Mouse (Mus musculus) liver, embryonic 13.5 days (tissue): Measurements from ENCODE around the gene Phlpp1. TPM values are rescaled to one million over a fixed set of nuclear protein-coding genes. Genes with fewer than 3 reads are reported as not detected.

ENCODE experiments used
- ATAC-seq: fragments of 200-750 bp; cut with Nextera tagmentation; 2 replicates; pipeline ENCODE4 v1.8.0; 2017; ENCODE audit warnings: low read depth, mild to moderate bottlenecking, moderate number of reproducible peaks, moderate library complexity
- DNase-seq: peaks from one replicate; pipeline ENCODE4 v3.0.0; 2022
- H3K27ac ChIP-seq: fragments of 300-500 bp; sonication (generic); 2 replicates; pipeline ENCODE4 v1.5.1; 2015; ENCODE audit warnings: moderate library complexity, mild to moderate bottlenecking, inconsistent platforms
- H3K27me3 ChIP-seq: fragments of 300-500 bp; sonication (generic); 2 replicates; pipeline ENCODE4 v1.6.1; 2015; ENCODE audit warnings: mild to moderate bottlenecking, inconsistent platforms
- H3K36me3 ChIP-seq: fragments of 300-500 bp; sonication (generic); 2 replicates; pipeline ENCODE4 v1.6.1; 2015; ENCODE audit warnings: mild to moderate bottlenecking, inconsistent platforms
- H3K4me1 ChIP-seq: fragments of 300-500 bp; sonication (generic); replicated peaks from 2 replicates; pipeline ENCODE4 v1.6.1; 2015; ENCODE audit warnings: inconsistent platforms
- H3K4me2 ChIP-seq: fragments of 300-500 bp; sonication (generic); 2 replicates; pipeline ENCODE4 v1.6.1; 2015; ENCODE audit warnings: inconsistent platforms, mild to moderate bottlenecking, moderate library complexity
- H3K4me3 ChIP-seq: fragments of 300-500 bp; sonication (generic); replicated peaks from 2 replicates; pipeline ENCODE4 v1.5.1; 2015; ENCODE audit warnings: mild to moderate bottlenecking, inconsistent platforms
- H3K9ac ChIP-seq: fragments of 300-500 bp; sonication (generic); 2 replicates; pipeline ENCODE4 v1.6.1; 2015; ENCODE audit warnings: mild to moderate bottlenecking, inconsistent platforms
- H3K9me3 ChIP-seq: fragments of 300-500 bp; sonication (generic); replicated peaks from 2 replicates; pipeline ENCODE4 v1.6.1; 2016; ENCODE audit warnings: inconsistent platforms
- WGBS: fragments of 180-500 bp; shearing (Covaris S2); methylation state at CpG from one replicate; pipeline ENCODE4 v1.1.7; 2015; ENCODE audit not compliant: insufficient replicate concordance; 5-methylcytosine and 5-hydroxymethylcytosine counted together
- polyA plus RNA-seq: library from polyadenylated mRNA; unstranded; fragments of >200 nt; fragmentation: Nextera tagmentation; extraction: Ambion mirVana; gene quantifications from 2 replicates; pipeline ENCODE4 v1.2.1, GENCODE M21; 2015

Gene Phlpp1
- polyA plus RNA-seq, 1 experiment from 2014 or later: 0.61 TPM

DNA sequence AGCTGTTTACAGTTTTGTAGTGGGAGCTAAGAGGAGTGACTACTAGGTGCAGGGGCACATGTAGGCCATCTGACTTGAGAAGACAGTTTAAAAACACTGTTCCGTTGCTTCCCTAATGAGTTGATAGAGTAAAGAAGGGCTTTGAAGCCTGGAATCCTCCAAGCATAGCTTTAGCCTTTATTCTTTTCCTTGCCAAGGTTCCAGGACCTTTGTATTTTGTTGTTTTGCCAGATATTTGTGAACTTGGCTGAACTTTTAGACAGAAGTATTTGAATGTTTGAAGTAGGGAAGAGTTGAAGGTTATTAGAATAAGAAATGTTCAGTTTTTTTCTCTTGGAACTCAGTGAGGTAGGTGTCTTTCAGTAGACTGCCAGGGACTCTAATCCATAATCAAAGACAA, 85.6 kb downstream of the Phlpp1 start:
- no peaks in the 10 kb centered on the region for H3K27me3 ChIP-seq
- no peaks in the 10 kb centered on the region for H3K36me3 ChIP-seq
- H3K4me2 ChIP-seq: no peak overlapping the region
- H3K9ac ChIP-seq: no peak overlapping the region
- WGBS: 71% methylated on average over 1 of the region's 1 CpGs
- ATAC-seq (no peak), DNase-seq (no peak)
- H3K9me3 ChIP-seq: no peaks in the 10 kb centered on the region
- H3K27ac ChIP-seq: no peak overlapping the region
- no peak overlapping the region for H3K4me3 ChIP-seq
- no peaks in the 10 kb centered on the region for H3K4me1 ChIP-seq

DNA sequence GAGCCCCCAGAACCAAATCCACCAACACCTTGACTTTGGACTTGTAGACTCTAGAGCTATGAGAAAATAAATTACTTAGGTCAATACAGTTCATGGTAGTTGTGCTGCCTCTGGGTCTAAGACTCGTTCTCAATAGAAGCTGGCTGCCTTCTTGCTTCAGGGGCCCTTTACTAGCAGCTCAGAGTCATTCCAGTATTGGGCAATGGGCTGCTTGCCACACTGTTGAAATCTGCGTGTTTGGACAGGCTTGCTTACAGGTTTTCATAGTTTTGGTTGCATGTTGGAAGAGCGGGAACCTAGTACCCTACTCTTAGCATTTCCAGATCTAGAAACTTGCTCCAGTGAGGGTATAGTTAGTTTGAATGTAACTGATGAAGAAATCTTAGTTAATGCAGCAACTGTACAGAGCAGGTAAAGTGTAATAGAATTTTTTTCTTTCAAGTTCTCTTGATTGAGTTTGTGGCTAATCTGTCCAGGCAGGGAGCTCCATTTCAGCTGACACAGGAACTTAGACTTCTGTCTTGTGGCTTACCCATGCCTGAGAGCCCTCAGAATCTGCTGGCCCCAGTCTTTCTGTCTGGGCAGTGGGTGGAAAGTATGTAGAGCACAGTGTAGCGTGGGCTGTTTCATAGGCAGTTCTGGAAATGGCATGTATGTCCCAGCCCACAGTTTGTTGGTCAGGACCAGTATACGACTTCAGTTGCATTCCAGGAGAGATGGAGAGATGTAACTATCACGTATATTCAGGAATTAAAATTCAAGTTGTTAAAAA, 96.7 kb downstream of the Phlpp1 start:
- Histone ChIP-seq H3K36me3 (no peaks in the 10 kb centered on the region), H3K4me3 (no peak overlapping the region), H3K4me1 (no peaks in the 10 kb centered on the region), H3K9ac (no peak overlapping the region), H3K27ac (no peak overlapping the region), H3K27me3 (no peaks in the 10 kb centered on the region), H3K9me3 (no peaks in the 10 kb centered on the region), H3K4me2 (no peak overlapping the region)
- DNase-seq: no peak
- 58% methylated on average over 6 of the region's 6 CpGs for WGBS
- no peak for ATAC-seq

GRCm38 (mm10) chr1:106269337-106269736, 97.8 kb downstream of the Phlpp1 start:
- ATAC-seq (no peak), DNase-seq (no peak)
- Histone ChIP-seq H3K9ac (no peak overlapping the region), H3K27ac (no peak overlapping the region), H3K9me3 (no peaks in the 10 kb centered on the region), H3K4me1 (no peaks in the 10 kb centered on the region), H3K4me2 (no peak overlapping the region), H3K27me3 (no peaks in the 10 kb centered on the region), H3K36me3 (no peaks in the 10 kb centered on the region), H3K4me3 (no peak overlapping the region)
- 31% methylated on average over 4 of the region's 4 CpGs for WGBS

DNA sequence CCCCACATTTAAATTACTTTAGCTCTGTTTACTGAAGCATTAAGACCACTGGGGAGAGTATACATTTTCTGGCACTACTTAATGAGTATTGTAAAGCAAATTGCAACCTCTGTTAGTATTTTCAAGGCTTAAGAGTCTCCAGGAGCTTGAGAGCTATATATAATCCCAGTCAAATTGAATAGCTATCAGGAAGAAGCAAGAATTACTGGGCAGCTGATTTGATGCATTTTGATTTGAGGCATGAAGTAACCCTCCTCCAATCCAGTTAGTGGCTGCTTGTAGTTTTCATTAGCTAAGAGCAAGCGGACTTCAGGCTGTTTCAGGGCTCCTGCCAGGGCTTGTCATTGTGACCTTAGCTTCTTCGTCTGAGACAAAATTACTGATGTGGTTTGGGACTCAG, 101.4 kb downstream of the Phlpp1 start:
- no peak overlapping the region for H3K27ac ChIP-seq
- H3K4me3 ChIP-seq: no peak overlapping the region
- H3K4me1 ChIP-seq: no peaks in the 10 kb centered on the region
- WGBS: 61% methylated on average over 2 of the region's 2 CpGs
- ATAC-seq: no peak
- H3K27me3 ChIP-seq: no peaks in the 10 kb centered on the region
- no peaks in the 10 kb centered on the region for H3K36me3 ChIP-seq
- H3K9me3 ChIP-seq: no peaks in the 10 kb centered on the region
- H3K9ac ChIP-seq: no peak overlapping the region
- no peak overlapping the region for H3K4me2 ChIP-seq
- no peak for DNase-seq

DNA sequence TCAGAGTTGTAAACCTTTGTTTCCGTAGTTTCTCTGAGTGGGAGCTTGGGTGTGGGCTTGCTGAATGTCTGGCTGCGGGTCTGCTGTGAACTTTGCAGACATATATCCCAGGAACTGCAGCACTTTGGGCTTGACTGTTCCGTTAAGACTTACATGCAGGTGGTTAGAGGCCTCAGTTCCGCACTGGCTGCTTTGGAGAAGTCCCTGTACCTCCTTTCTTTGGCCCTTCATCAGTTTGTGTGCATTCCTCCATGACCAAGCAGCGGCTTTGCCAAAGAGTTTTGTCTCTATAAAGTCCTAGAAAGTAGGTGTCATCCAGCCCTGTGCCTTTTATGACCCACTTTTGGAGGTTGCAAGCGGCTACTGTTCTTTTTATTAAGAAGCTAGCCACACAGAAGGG, 102.2 kb downstream of the Phlpp1 start:
- H3K4me3 ChIP-seq: no peak overlapping the region
- no peaks in the 10 kb centered on the region for H3K36me3 ChIP-seq
- no peaks in the 10 kb centered on the region for H3K4me1 ChIP-seq
- H3K9me3 ChIP-seq: no peaks in the 10 kb centered on the region
- ATAC-seq (no peak), DNase-seq (no peak)
- 71% methylated on average over 6 of the region's 6 CpGs for WGBS
- no peak overlapping the region for H3K4me2 ChIP-seq
- H3K27me3 ChIP-seq: no peaks in the 10 kb centered on the region
- no peak overlapping the region for H3K27ac ChIP-seq
- H3K9ac ChIP-seq: no peak overlapping the region

GRCm38 (mm10) chr1:106274561-106275001, 103.0 kb downstream of the Phlpp1 start:
- Histone ChIP-seq H3K27me3 (no peaks in the 10 kb centered on the region), H3K9me3 (no peaks in the 10 kb centered on the region), H3K4me3 (no peak overlapping the region), H3K4me2 (no peak overlapping the region), H3K4me1 (no peaks in the 10 kb centered on the region), H3K36me3 (no peaks in the 10 kb centered on the region), H3K27ac (no peak overlapping the region), H3K9ac (no peak overlapping the region)
- ATAC-seq (no peak), DNase-seq (no peak)
- WGBS: 55% methylated on average over 10 of the region's 10 CpGs

DNA sequence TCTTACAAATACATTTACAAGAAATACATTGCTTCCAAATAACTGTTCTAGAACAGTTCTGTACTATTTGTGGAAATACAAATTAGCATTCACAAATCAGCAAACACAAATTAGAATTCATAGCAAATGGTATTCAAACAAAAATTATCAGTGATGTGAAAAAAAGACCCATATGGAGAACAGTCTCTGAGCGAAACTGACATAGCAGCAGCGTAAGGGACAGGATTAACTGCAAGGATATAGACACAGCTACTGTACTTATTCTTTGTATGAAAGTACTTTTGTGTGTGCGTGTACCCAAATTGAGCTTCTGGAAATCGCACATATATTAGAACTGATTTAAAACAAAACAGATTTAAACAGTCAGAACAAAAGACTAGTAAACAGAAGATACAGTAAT, 103.6 kb downstream of the Phlpp1 start:
- Histone ChIP-seq H3K27me3 (no peaks in the 10 kb centered on the region), H3K4me1 (no peaks in the 10 kb centered on the region), H3K4me2 (no peak overlapping the region), H3K27ac (no peak overlapping the region), H3K4me3 (no peak overlapping the region), H3K9me3 (no peaks in the 10 kb centered on the region), H3K9ac (no peak overlapping the region), H3K36me3 (no peaks in the 10 kb centered on the region)
- DNase-seq (no peak), ATAC-seq (no peak)
- 84% methylated on average over 4 of the region's 4 CpGs for WGBS

DNA sequence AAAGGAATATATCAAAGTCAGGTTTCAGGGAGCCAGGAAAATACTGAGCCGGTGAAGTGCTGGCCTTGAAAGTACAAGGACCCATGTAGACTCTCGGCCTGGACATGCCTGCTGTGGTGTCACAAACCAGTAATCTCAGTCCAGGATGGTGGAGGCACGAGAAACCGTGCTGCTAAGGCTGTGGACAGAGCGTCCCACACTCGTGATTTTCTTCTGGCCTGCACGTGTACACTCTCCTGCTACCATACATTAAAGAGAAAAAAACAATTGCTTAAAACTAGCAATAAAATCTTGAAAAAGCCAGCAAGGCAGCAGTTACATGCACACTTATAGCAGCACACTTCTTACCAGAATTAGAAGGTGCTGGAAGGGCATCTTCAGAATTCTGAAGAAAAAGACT, 104.2 kb downstream of the Phlpp1 start:
- Histone ChIP-seq H3K36me3 (no peaks in the 10 kb centered on the region), H3K9ac (no peak overlapping the region), H3K27me3 (no peaks in the 10 kb centered on the region), H3K4me1 (no peaks in the 10 kb centered on the region), H3K4me3 (no peak overlapping the region), H3K27ac (no peak overlapping the region), H3K4me2 (no peak overlapping the region), H3K9me3 (no peaks in the 10 kb centered on the region)
- WGBS: 70% methylated on average over 7 of the region's 7 CpGs
- no peak for ATAC-seq
- DNase-seq: no peak

DNA sequence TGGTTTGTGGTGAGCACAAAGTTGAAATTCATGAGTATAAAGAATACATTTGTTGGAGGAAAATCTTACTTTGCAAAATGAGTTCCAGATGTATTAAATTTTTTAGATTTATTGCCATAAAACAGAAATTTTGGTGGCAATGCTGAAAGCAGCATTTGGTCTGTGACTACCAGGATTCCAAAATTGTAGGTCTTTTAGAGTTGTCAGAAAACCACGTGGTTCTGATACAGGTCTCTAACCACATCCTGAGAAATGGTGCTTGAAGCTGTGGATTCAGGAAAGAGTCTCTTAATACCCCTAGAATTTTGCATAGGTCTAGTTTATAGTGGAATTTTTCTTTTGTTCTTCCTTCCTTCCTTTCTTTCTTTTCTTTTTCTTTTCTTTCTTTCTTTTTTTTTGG, 105.3 kb downstream of the Phlpp1 start:
- DNase-seq (no peak), ATAC-seq (no peak)
- Histone ChIP-seq H3K9me3 (no peaks in the 10 kb centered on the region), H3K36me3 (no peaks in the 10 kb centered on the region), H3K4me2 (no peak overlapping the region), H3K27ac (no peak overlapping the region), H3K27me3 (no peaks in the 10 kb centered on the region), H3K4me1 (no peaks in the 10 kb centered on the region), H3K9ac (no peak overlapping the region), H3K4me3 (no peak overlapping the region)
- WGBS: 21% methylated on average over 1 of the region's 1 CpGs

- H3K27ac ChIP-seq: no peak overlapping the region
- DNase-seq (no peak), ATAC-seq (no peak)
- H3K27me3 ChIP-seq: no peaks in the 10 kb centered on the region
- no peak overlapping the region for H3K4me3 ChIP-seq
- no peaks in the 10 kb centered on the region for H3K9me3 ChIP-seq
- no peaks in the 10 kb centered on the region for H3K4me1 ChIP-seq
- H3K36me3 ChIP-seq: no peaks in the 10 kb centered on the region
- H3K4me2 ChIP-seq: no peak overlapping the region
- no peak overlapping the region for H3K9ac ChIP-seq
- 53% methylated on average over 4 of the region's 4 CpGs for WGBS
These were observed 105.7 kb downstream of the Phlpp1 start for GRCm38 (mm10) chr1:106277286-106277685.

DNA sequence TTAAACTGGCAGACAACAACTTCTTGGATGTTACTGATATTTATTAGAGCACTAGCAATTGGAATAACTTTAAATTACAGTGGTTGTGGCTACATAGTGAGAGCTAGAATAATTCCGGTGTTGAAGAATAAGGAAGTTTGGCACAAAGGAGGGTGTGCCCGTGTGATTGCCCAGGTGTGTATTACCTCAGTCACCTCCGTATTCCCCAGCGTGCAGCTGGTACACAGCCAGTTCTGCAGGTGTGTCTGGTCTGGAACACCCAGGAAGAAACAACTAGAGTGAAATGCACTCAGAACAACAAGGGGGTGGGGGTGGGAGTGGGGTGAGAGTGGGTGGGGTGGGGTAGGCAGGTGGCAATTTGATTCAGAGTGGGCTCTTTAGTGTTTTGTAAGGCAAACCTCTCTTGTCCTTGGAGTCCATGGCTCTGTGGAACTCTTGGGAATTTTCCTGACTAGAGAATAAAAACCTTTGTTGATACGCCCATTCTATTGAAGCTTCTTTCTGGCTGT, 107.1 kb downstream of the Phlpp1 start:
- WGBS: 74% methylated on average over 5 of the region's 5 CpGs
- ATAC-seq (no peak), DNase-seq (no peak)

More for the DNA sequence above, 107.1 kb downstream of the Phlpp1 start:
- Histone ChIP-seq H3K27ac (no peak overlapping the region), H3K27me3 (no peaks in the 10 kb centered on the region), H3K4me1 (no peaks in the 10 kb centered on the region), H3K36me3 (no peaks in the 10 kb centered on the region), H3K4me3 (no peak overlapping the region), H3K9me3 (no peaks in the 10 kb centered on the region), H3K9ac (no peak overlapping the region), H3K4me2 (no peak overlapping the region)
